Mouse (Mus musculus) kidney, adult 2 months (tissue): ENCODE measurements at regions not wholly inside any gene's neighbourhood (a gene's known extent, or its start where the extent isn't known, plus 50 kb on each side); places are given as distances from the start of the nearest gene placed in this dataset.

Experiments
- DNase-seq: peaks from one replicate; pipeline ENCODE4 v3.0.0; 2021
- H3K27ac ChIP-seq: fragments of 200-500 bp; 2 replicates; pipeline ENCODE4 v1.5.1; 2012; ENCODE audit warnings: low read depth, low read length, control low read depth, inconsistent platforms; ENCODE audit not compliant: insufficient read depth
- H3K27me3 ChIP-seq: fragments of 200-500 bp; replicated peaks from 2 replicates; pipeline ENCODE4 v1.6.1; 2012; ENCODE audit warnings: mild to moderate bottlenecking, moderate library complexity, low read length, inconsistent platforms; ENCODE audit not compliant: control insufficient read depth, insufficient read depth
- H3K36me3 ChIP-seq: fragments of 200-500 bp; 2 replicates; pipeline ENCODE4 v1.6.1; 2012; ENCODE audit warnings: mild to moderate bottlenecking, moderate library complexity, low read length, inconsistent platforms; ENCODE audit not compliant: control insufficient read depth, insufficient read depth
- H3K4me1 ChIP-seq: fragments of 200-500 bp; 2 replicates; pipeline ENCODE4 v1.6.1; 2011; ENCODE audit warnings: low read length; ENCODE audit not compliant: control insufficient read depth, insufficient read depth
- H3K4me3 ChIP-seq: fragments of 200-500 bp; 2 replicates; pipeline ENCODE4 v1.5.1; 2011; ENCODE audit warnings: mild to moderate bottlenecking, low read depth, low read length, control low read depth; ENCODE audit not compliant: insufficient read depth
- CTCF ChIP-seq: fragments of 200-500 bp; conservative IDR thresholded peaks from 2 replicates; pipeline ENCODE4 v1.5.1; 2011; ENCODE audit warnings: low read depth, mild to moderate bottlenecking, control low read depth, low read length, moderate library complexity, mixed read lengths; ENCODE audit not compliant: insufficient read depth, insufficient read length
- POLR2A ChIP-seq: fragments of 200-500 bp; IDR thresholded peaks from one replicate; pipeline ENCODE4 v1.6.1; 2011; ENCODE audit warnings: low read depth, low read length, control low read depth
- WGBS: fragments of 180-500 bp; shearing (Covaris S2); methylation state at CpG from one replicate; pipeline ENCODE4 v1.1.7; 2018; 5-methylcytosine and 5-hydroxymethylcytosine counted together

GRCm38 (mm10) chr6:94385531-94385930 lies 101.8 kb upstream of the Magi1 start:
- WGBS: 58% methylated on average over 2 of the region's 2 CpGs
- Histone ChIP-seq H3K4me1 (peaks cover 18% of the 10 kb centered on the region), H3K4me3 (no peak overlapping the region), H3K27me3 (no peaks in the 10 kb centered on the region), H3K27ac (0 out of 2 replicates have a peak overlapping the region, but pooled peaks have one; percentile 28), H3K36me3 (no peaks in the 10 kb centered on the region)
- DNase-seq: peak; percentile 81
- TF ChIP-seq CTCF (no peak), POLR2A (no peak)

DNA sequence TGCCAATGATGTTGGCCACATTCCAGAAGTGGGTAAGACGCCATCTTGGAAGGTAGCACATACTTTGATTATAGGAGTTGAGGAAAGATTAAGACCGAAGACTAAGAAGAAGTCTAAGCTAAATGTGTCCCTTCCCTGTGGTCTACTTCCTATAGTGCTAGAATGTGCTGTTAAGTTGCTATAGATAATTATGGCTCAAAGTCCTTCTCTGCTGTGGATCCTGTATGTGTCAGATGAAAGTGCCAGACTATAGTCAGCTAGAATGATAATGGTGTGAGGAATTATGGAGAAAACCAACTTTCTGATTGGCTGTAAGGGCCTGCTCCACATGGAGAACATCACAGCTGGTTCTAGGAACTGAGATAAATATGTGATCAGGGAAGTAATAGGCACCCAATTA lies 86.3 kb upstream of the Magi1 start:
- Histone ChIP-seq H3K36me3 (no peaks in the 10 kb centered on the region), H3K4me1 (no peaks in the 10 kb centered on the region), H3K27me3 (no peaks in the 10 kb centered on the region), H3K4me3 (no peak overlapping the region), H3K27ac (no peak overlapping the region)
- DNase-seq: no peak
- 89% methylated on average over 2 of the region's 2 CpGs for WGBS
- TF ChIP-seq CTCF (no peak), POLR2A (no peak)

DNA sequence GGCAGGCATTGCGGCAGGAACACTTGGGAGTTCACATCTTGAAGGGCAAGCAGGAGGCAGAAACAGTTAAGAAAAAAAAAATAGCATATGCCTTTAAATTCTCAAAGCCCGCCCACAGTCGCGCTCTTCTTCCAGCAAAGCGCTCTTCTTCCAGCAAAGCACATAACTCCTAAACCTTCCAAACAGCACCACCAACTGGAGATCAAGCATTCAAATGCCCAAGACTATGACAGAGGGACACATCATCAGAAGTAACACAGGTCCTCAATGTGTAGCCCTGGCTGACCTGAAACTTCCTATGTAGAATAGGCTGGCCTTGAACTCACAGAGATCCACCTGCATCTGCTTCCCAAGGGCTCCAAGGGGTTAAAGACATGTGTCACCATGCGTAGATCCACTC lies 80.2 kb upstream of the Magi1 start:
- DNase-seq: peak; percentile 35
- Histone ChIP-seq H3K4me3 (no peak overlapping the region), H3K27ac (no peak overlapping the region), H3K36me3 (no peaks in the 10 kb centered on the region), H3K27me3 (no peaks in the 10 kb centered on the region), H3K4me1 (no peaks in the 10 kb centered on the region)
- 71% methylated on average over 6 of the region's 6 CpGs for WGBS
- TF ChIP-seq POLR2A (no peak), CTCF (peak; percentile 33; the same call in 1 of the 2 replicates)

- Histone ChIP-seq H3K27me3 (no peaks in the 10 kb centered on the region), H3K4me1 (no peaks in the 10 kb centered on the region), H3K4me3 (no peak overlapping the region), H3K36me3 (no peaks in the 10 kb centered on the region), H3K27ac (no peak overlapping the region)
- TF ChIP-seq POLR2A (no peak), CTCF (no peak)
- DNase-seq: no peak
These were observed 78.9 kb upstream of the Magi1 start for GRCm38 (mm10) chr6:94362626-94363025.

DNA sequence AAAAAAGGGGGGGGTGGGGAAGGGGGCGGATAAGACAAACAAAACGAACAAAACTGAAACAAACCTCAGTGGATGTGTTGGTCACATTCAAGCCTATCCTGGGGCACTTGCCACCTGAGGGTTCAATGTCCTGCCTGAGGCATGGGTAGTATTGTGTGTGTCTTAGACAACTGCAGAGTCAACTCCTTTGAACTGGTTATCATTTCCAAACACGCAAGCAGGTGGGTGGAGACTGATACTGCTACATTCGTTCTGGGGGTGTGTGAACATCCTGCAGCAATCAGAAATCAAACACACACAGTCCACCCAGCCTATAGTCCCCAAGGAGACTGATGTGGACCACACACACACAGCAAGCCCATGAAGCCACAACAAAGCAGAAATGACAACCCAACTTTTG lies 73.9 kb upstream of the Magi1 start:
- no peak for TF ChIP-seq POLR2A
- WGBS: 84% methylated on average over 4 of the region's 4 CpGs

GRCm38 (mm10) chr6:94354451-94355095 lies 70.9 kb upstream of the Magi1 start:
- no peaks in the 10 kb centered on the region for H3K36me3 ChIP-seq
- H3K27ac ChIP-seq: no peak overlapping the region
- H3K27me3 ChIP-seq: no peaks in the 10 kb centered on the region
- DNase-seq: peak; percentile 65
- no peak overlapping the region for H3K4me3 ChIP-seq
- TF ChIP-seq CTCF (no peak), POLR2A (no peak)
- no peaks in the 10 kb centered on the region; the same call in 1 of the 2 replicates for H3K4me1 ChIP-seq
- WGBS: 30% methylated on average over 8 of the region's 8 CpGs

More for the DNA sequence above, 73.9 kb upstream of the Magi1 start:
- no peak overlapping the region for H3K4me3 ChIP-seq
- H3K4me1 ChIP-seq: no peaks in the 10 kb centered on the region; the same call in 1 of the 2 replicates
- no peaks in the 10 kb centered on the region for H3K36me3 ChIP-seq
- no peaks in the 10 kb centered on the region for H3K27me3 ChIP-seq
- H3K27ac ChIP-seq: no peak overlapping the region
- DNase-seq: no peak

GRCm38 (mm10) chr6:94344296-94344695 lies 60.6 kb upstream of the Magi1 start:
- no peak for DNase-seq
- no peak overlapping the region for H3K27ac ChIP-seq
- H3K4me3 ChIP-seq: no peak overlapping the region
- H3K27me3 ChIP-seq: no peaks in the 10 kb centered on the region
- H3K36me3 ChIP-seq: no peaks in the 10 kb centered on the region
- no peaks in the 10 kb centered on the region for H3K4me1 ChIP-seq
- 92% methylated on average over 2 of the region's 2 CpGs for WGBS
- no peak for TF ChIP-seq CTCF
- no peak for TF ChIP-seq POLR2A

DNA sequence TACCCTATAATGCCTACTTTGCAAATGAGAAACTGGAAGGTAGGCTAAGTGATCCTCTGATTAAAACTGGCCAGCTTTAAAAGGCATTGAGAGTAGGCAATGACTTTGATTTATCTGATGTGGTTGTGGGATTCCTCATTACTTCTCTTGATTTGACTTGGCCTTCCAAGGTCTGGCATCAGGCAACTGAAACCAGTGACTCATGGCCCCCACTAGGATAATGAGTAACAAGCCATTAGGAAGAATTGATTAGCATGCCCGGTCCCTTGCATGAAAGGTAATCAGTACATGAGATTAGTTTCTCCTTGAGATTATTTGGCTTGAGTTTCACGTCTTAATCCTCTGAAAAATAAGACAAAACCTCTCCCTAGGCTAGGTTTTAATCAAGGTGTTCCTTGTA lies 56.8 kb upstream of the Magi1 start:
- Histone ChIP-seq H3K27ac (no peak overlapping the region), H3K4me1 (no peaks in the 10 kb centered on the region), H3K4me3 (no peak overlapping the region), H3K36me3 (no peaks in the 10 kb centered on the region), H3K27me3 (no peaks in the 10 kb centered on the region)
- TF ChIP-seq POLR2A (no peak), CTCF (no peak)
- 55% methylated on average over 2 of the region's 2 CpGs for WGBS
- no peak for DNase-seq
